Mouse (Mus musculus): ENCODE results near the gene Cutal.

Gene Cutal

GRCm38 (mm10) chr2:34920144-34920543, 45.9 kb downstream of the Cutal start:
- DNase-seq, result no peak

- no peak for DNase-seq
These were observed 48.5 kb downstream of the Cutal start for GRCm38 (mm10) chr2:34922729-34923128.

- DNase-seq, result no peak
These were observed 53.1 kb downstream of the Cutal start for GRCm38 (mm10) chr2:34927320-34927719.

GRCm38 (mm10) chr2:34937460-34937859, 63.3 kb downstream of the Cutal start:
- no peak for DNase-seq

- DNase-seq, result no peak
These were observed 64.3 kb downstream of the Cutal start for GRCm38 (mm10) chr2:34938269-34939208.

GRCm38 (mm10) chr2:34940246-34940645, 66.0 kb downstream of the Cutal start:
- no peak for DNase-seq

- no peak for DNase-seq
These were observed 67.0 kb downstream of the Cutal start for GRCm38 (mm10) chr2:34941061-34941675.

Measured in cerebellum, adult 11 months (tissue).